Mouse (Mus musculus): ENCODE measurements around the gene Tk1.
A peak's percentile ranks its signal among the peaks of the same experiment; 100 is the strongest.

DNA sequence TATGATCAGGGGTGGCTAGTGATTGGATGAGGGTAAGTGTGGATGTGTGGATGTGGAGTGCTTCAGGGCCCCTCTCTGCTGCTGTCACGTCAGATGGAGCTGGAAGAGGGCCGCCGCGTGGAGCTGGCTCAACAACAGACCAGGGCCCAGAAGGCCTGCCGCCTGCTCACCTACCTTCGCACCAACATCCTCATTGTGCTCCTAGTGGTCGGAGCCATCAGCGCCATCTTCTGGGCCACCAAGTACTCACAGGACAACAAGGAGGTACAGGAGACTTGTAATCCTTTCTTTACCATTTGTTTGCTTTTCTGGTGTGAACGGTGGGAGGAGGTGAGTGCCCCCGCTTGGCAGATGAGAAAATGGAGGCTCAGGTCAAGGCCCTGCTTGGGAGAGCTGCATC is 39.6 kb downstream of the Tk1 start:
- TF ChIP-seq CTCF (conservative IDR thresholded peaks at IDR 0.05; ENCODE audit: low read length): peak; percentile 31
- no peak for TF ChIP-seq POU5F1 (IDR thresholded peaks at IDR 0.05; ENCODE audit: borderline replicate concordance, low read length)
- no peak for TF ChIP-seq NANOG (IDR thresholded peaks at IDR 0.05; ENCODE audit: borderline replicate concordance, low read length)
